Mouse (Mus musculus): ENCODE data around the gene Rpf1. TPM values are rescaled to one million over a fixed set of nuclear protein-coding genes. Genes with fewer than 3 reads are reported as not detected.

The Rpf1 gene
- total RNA-seq (2021): 10 to 100 TPM; 13.3 to 14.2 TPM
- long read RNA-seq, experiment 1, transcript Rpf1-201 (9 exons, 1,661 nt): major isoform, 5 of 7 reads
- long read RNA-seq, experiment 1, partial matches to known transcripts: 0 of 7 reads
- long read RNA-seq, experiment 1, other reads (novel, unspliced or antisense): 2 of 7 reads
- long read RNA-seq, experiment 2, transcript Rpf1-201 (9 exons, 1,661 nt): major isoform, 12 of 15 reads
- long read RNA-seq, experiment 2, partial matches to known transcripts: 1 of 15 reads
- long read RNA-seq, experiment 2, other reads (novel, unspliced or antisense): 2 of 15 reads

- peak; percentile 91 to 93 for DNase-seq (ENCODE audit: low spot score in 2 of 2)
- intact Hi-C loops (cut with DNase I): loop anchor here (5.0 kb wide), 2 partner anchors 36 to 261 kb away; no protein-coding TSS in a partner anchor
These were observed at the start of gene Rpf1 for GRCm38 (mm10) chr3:146520798-146521651. Gene Rpf1 (minus strand): TSS chr3:146521429.

GRCm38 (mm10) chr3:146570939-146571338, 49.7 kb upstream of the Rpf1 start:
- DNase-seq (ENCODE audit: low spot score in 2 of 2): no peak
- intact Hi-C loops (cut with DNase I): no loop called here

DNA sequence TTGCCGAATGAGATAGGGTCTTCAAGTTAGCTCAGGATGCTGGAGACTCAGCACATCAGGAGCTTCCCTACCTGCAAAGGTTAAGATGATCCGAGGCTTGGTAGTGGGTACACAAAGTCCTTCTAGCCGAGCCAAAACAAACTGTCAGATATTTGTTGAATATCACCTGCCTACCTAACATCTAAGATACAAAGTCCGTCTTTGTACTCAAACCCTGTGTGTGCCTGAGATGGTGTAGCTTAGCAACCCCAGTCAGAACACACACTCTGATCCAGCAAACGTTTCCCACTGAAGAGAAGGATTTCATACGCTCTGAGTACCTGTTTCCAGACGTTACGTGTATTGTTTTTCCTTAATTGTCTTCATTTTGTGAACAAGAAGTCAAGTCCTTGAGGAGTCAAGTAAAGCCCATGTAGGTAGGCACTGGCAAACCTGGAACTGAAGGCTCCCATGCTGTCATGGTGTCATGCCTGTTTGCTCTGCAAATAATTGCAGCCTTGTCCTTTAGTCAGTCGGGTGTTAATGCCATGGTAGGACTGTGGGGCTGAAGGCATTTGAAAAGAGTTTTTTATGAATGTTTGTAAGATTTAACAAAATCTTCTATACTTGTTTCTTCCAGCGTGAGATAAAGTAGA, 49.0 kb upstream of the Rpf1 start, which contains the start of gene Uox:
TSS of gene Uox (plus strand) at position 279 of the 635 bp plus-strand sequence.
- intact Hi-C loops (cut with DNase I): no loop called here
- DNase-seq (ENCODE audit: low spot score in 2 of 2): no peak

DNA sequence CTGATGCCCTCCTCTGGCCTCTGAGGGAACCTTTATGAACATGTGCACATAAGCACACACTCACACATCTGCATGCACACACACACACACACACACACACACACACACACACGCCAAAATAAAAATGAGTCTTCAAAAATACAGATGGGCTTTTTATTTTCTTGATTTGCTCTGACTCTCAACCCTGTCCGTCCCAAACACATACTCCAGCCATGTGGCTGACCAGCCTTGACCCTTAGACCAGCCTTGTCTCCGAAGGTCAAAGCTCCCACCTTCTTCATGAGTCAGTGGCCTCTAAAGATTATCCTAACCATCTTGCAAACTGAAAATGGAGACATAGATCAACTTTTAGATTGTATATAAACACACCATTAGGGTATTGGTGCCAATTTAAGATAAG, 48.4 kb upstream of the Rpf1 start:
- no peak for DNase-seq (ENCODE audit: low spot score in 2 of 2)
- intact Hi-C loops (cut with DNase I): loop anchor here (2.0 to 10.0 kb wide), 3 partner anchors 53 to 345 kb away; no protein-coding TSS in a partner anchor

DNA sequence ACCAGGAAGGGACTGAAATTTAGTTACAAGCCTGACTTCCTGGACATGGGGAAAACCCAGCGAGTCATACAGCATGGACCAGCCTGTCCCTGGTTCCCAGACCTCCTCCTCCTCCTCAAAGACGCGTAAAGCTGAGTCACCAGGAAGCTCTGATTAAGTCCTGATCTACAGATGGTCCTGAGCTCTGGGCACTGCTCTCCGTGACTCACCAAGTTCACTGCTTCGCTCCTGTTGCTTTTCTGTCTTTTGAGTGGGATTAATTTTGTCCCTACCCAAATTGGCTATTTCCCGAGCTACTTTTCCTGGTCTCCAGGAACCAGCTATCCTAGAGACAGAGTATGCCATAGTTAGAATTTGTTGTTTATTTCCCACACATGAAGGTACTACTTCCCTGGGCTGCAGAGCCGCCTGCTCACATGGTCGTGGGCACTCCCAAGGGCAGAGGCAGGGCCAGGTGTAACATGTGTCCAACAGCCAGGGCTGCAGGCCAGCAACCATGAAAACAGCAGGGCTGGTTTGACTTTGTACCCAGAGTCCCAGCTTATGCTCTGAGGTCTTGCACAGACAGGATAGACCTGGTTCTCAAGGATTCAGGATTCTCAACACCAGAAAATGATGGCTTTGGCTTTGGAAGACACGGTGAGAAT, 46.8 kb upstream of the Rpf1 start:
- intact Hi-C loops (cut with DNase I): loop anchor here (2.0 to 10.0 kb wide), 3 partner anchors 55 to 347 kb away; no protein-coding TSS in a partner anchor
- no peak for DNase-seq (ENCODE audit: low spot score in 2 of 2)

DNA sequence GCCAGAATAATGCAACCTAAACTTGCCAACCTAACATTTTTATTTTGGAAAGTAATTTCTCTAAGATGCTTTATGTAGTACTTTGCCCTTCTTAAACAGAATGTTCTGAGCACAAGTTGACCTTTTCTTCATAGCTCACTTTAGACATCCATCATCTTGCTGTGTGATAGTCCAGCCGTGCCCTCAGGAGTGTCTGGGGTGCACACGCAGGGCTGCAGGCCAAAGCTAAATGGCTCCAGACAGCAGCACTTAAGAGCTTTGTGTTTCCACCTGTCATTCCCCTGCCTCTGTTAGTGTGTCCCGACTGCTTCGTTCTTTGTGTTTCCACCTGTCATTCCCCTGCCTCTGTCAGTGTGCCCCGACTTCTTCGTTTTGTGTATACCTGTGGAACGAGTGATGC, 46.1 kb upstream of the Rpf1 start:
- DNase-seq (ENCODE audit: low spot score in 2 of 2): no peak
- intact Hi-C loops (cut with DNase I): loop anchor here (10.0 kb wide), 2 partner anchors 167 to 347 kb away; no protein-coding TSS in a partner anchor

- intact Hi-C loops (cut with DNase I): loop anchor here (10.0 kb wide), 2 partner anchors 170 to 350 kb away; no protein-coding TSS in a partner anchor
- no peak for DNase-seq (ENCODE audit: low spot score in 2 of 2)
These were observed 43.8 kb upstream of the Rpf1 start for GRCm38 (mm10) chr3:146565065-146565411.

GRCm38 (mm10) chr3:146564268-146565064, 43.2 kb upstream of the Rpf1 start:
- intact Hi-C loops (cut with DNase I): loop anchor here (5.0 to 10.0 kb wide), 4 partner anchors 170 to 350 kb away; no protein-coding TSS in a partner anchor
- DNase-seq (ENCODE audit: low spot score in 2 of 2): peak; percentile 91 to 94

GRCm38 (mm10) chr3:146562936-146563335, 41.7 kb upstream of the Rpf1 start:
- DNase-seq (ENCODE audit: low spot score in 2 of 2): no peak
- intact Hi-C loops (cut with DNase I): loop anchor here (5.0 to 10.0 kb wide), 4 partner anchors 172 to 352 kb away; no protein-coding TSS in a partner anchor

DNA sequence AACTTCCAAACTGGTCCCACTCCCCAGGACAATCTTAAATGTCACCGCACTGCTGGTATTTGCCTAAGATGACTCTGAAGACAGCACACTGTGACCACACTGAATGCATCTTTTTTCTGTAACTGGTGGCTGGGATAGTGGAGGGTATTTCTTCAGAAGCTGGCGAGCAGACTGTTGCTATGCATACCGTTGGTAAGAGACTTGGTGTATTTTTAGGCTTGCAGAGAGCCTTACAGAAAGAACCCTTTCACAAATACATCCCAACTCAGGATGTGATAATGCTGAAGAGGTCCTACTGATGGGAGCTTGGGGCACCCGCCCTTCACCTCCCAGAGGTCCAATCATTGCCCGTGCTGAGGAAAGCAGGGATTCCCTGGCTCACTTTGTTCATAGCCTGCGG, 36.3 kb upstream of the Rpf1 start:
- DNase-seq (ENCODE audit: low spot score in 2 of 2): peak; percentile 42 to 61
- intact Hi-C loops (cut with DNase I): loop anchor here (5.0 kb wide), 1 partner anchor 35 kb away; the partner anchor contains the start of gene Rpf1

- intact Hi-C loops (cut with DNase I): loop anchor here (5.0 kb wide), 1 partner anchor 34 kb away; the partner anchor contains the start of gene Rpf1
- no peak for DNase-seq (ENCODE audit: low spot score in 2 of 2)
These were observed 35.3 kb upstream of the Rpf1 start for GRCm38 (mm10) chr3:146556567-146556966.

- no peak for DNase-seq (ENCODE audit: low spot score in 2 of 2)
- intact Hi-C loops (cut with DNase I): loop anchor here (5.0 kb wide), 1 partner anchor 33 kb away; the partner anchor contains the start of gene Rpf1
These were observed 33.6 kb upstream of the Rpf1 start for GRCm38 (mm10) chr3:146554816-146555215.

- no peak for DNase-seq (ENCODE audit: low spot score in 2 of 2)
- intact Hi-C loops (cut with DNase I): no loop called here
These were observed 22.4 kb upstream of the Rpf1 start for GRCm38 (mm10) chr3:146543632-146544031.

GRCm38 (mm10) chr3:146540521-146541273, 19.5 kb upstream of the Rpf1 start:
- intact Hi-C loops (cut with DNase I): no loop called here

GRCm38 (mm10) chr3:146534986-146535385, 13.8 kb upstream of the Rpf1 start:
- intact Hi-C loops (cut with DNase I): no loop called here
- DNase-seq (ENCODE audit: low spot score in 2 of 2): no peak

More at GRCm38 (mm10) chr3:146540521-146541273, 19.5 kb upstream of the Rpf1 start:
- DNase-seq (ENCODE audit: low spot score in 2 of 2): no peak

DNA sequence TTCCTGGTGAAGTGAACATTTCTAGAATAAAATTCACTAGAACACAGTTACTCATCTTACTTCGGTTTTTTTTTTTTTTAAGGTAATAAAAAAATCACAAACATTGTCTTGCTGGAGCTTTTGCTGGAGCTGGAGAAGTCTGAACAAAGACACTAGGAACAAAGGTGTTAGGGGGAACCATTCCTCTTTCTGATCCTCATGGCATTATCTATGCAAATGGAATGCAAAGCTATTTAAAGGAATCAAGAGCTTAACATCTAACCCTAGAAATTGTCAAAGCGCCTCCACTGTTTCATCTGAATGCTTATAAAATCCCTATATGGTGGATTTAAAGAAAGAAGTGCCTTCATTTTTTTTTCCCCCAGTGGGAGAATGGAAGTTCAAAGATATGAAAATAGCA, 7.1 kb upstream of the Rpf1 start:
- intact Hi-C loops (cut with DNase I): no loop called here
- DNase-seq (ENCODE audit: low spot score in 2 of 2): no peak

DNA sequence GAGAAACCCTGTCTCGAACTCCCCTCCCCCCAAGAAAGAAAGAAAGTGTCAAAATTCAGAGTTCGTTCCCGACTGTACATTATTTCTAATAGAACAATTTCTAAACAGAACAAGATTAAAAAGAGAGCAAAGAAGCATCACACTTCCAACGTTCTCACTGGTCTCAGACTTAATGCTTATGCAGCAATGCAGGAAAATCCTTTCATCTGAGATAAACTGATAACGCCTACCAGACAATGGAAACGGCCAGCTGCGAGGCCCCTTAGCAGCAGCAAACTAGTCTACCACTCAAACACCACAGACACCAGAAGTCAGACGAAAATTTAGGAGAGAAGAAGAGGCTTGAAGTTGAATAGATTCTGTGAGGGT, 407 bp upstream of the Rpf1 start:
- no peak for DNase-seq (ENCODE audit: low spot score in 2 of 2)
- intact Hi-C loops (cut with DNase I): loop anchor here (5.0 kb wide), 2 partner anchors 36 to 261 kb away; no protein-coding TSS in a partner anchor

Measured in left cerebral cortex, postnatal 14 days (tissue).